Mouse (Mus musculus): ENCODE measurements around the gene Engase.

- TF ChIP-seq POLR2A (IDR thresholded peaks at IDR 0.05; ENCODE audit: insufficient read length, low read depth) (no peak), E2F4 (IDR thresholded peaks at IDR 0.05; ENCODE audit: insufficient read depth) (no peak), USF1 (IDR thresholded peaks at IDR 0.05; ENCODE audit: low read depth) (no peak), TCF12 (IDR thresholded peaks at IDR 0.05; ENCODE audit: insufficient read depth, poor library complexity, severe bottlenecking) (no peak), REST (IDR thresholded peaks at IDR 0.05; ENCODE audit: insufficient read depth, insufficient read length) (no peak), POLR2AphosphoS2 (IDR thresholded peaks at IDR 0.05; ENCODE audit: insufficient read length, low read depth) (no peak), MYOG (IDR thresholded peaks at IDR 0.05; ENCODE audit: control insufficient read depth in 1 of 3, insufficient read depth in 1 of 3, insufficient read length in 2 of 3, low read depth in 2 of 3) (no peak), MAX (IDR thresholded peaks at IDR 0.05; ENCODE audit: low read depth) (no peak), CEBPB (IDR thresholded peaks at IDR 0.05; ENCODE audit: insufficient read depth, poor library complexity, severe bottlenecking) (no peak), TCF3 (IDR thresholded peaks at IDR 0.05; ENCODE audit: insufficient read length, low read depth) (no peak)
These were observed 31.7 kb downstream of the Engase start for GRCm38 (mm10) chr11:118508341-118508740.

Measured in myocyte (in vitro differentiated cells).